Comparison of ENCODE assay signal across 15 mouse cellular contexts in genomic region chr10:80129846-80130245, GRCm38 (mm10). TPM values are rescaled to one million over a fixed set of nuclear protein-coding genes. Genes with fewer than 3 reads are reported as not detected.
DNase-seq lines count a peak whose midpoint lies in the region; ATAC-seq and TF ChIP-seq lines count a peak whose summit lies in the region.
"Had no signal": no experiment of that assay in that cellular context is flagged by ENCODE, and none has a peak within 500 bp of the region (broad histone marks: within the 10 kb centered on the region; RNA-seq: fewer than 3 reads in every experiment).

No protein-coding gene starts in this region.

- 94% methylated on average over 9 of the region's 9 CpGs for WGBS in hindbrain, embryonic 14.5 days
- WGBS in hindbrain, embryonic 10.5 days: 91% methylated on average over 9 of the region's 9 CpGs
- WGBS in hindbrain, postnatal 0 days: 95% methylated on average over 9 of the region's 9 CpGs

- 0 out of 2 replicates have a peak overlapping the region, but pooled peaks have one; percentile 4 for H3K9ac ChIP-seq in hindbrain, embryonic 14.5 days
- H3K9ac ChIP-seq in hindbrain, postnatal 0 days (replicated peaks; ENCODE audit: low read length): no peak overlapping the region
- H3K9ac ChIP-seq: heart, embryonic 13.5 days; lung, embryonic 14.5 days had no signal

- H3K27me3 ChIP-seq in hindbrain, embryonic 14.5 days (ENCODE audit: control insufficient read depth, insufficient read depth, low read length): no peaks in the 10 kb centered on the region
- H3K27me3 ChIP-seq in hindbrain, embryonic 10.5 days (ENCODE audit: insufficient read depth, poor library complexity, severe bottlenecking): peaks cover 48% of the 10 kb centered on the region
- H3K27me3 ChIP-seq in E14TG2a.4 (ENCODE audit: insufficient read depth, low read length): no peaks in the 10 kb centered on the region
- H3K27me3 ChIP-seq in hindbrain, postnatal 0 days (ENCODE audit: insufficient read depth, low read length): no peaks in the 10 kb centered on the region
- H3K27me3 ChIP-seq: CH12.LX; megakaryocyte, embryonic 14.5 days had no signal

- TF ChIP-seq CTCF in E14TG2a.4 (conservative IDR thresholded peaks at IDR 0.05; ENCODE audit: low read length): no peak
- TF ChIP-seq CTCF in hindbrain, postnatal 0 days (IDR thresholded peaks at IDR 0.05; ENCODE audit: low read depth): no peak

- no peak overlapping the region for H3K4me3 ChIP-seq in hindbrain, embryonic 14.5 days (replicated peaks; ENCODE audit: low read length)
- H3K4me3 ChIP-seq in hindbrain, embryonic 10.5 days: no peak overlapping the region
- H3K4me3 ChIP-seq in E14TG2a.4 (replicated peaks; ENCODE audit: low read length): peak overlapping the region; percentile 35; the same call in 1 of the 2 replicates
- no peak overlapping the region for H3K4me3 ChIP-seq in hindbrain, postnatal 0 days (ENCODE audit: low read length)
- H3K4me3 ChIP-seq: heart, embryonic 13.5 days; megakaryocyte, embryonic 14.5 days had no signal

- peaks cover 11% of the 10 kb centered on the region; the same call in 1 of the 2 replicates for H3K4me1 ChIP-seq in hindbrain, embryonic 14.5 days (replicated peaks; ENCODE audit: control insufficient read depth, insufficient read depth, low read length)
- peaks cover 33% of the 10 kb centered on the region for H3K4me1 ChIP-seq in hindbrain, embryonic 10.5 days (replicated peaks)
- peaks cover 88% of the 10 kb centered on the region for H3K4me1 ChIP-seq in E14TG2a.4 (replicated peaks; ENCODE audit: low read depth, low read length)
- no peaks in the 10 kb centered on the region; the same call in 1 of the 2 replicates for H3K4me1 ChIP-seq in hindbrain, postnatal 0 days (ENCODE audit: insufficient read depth, low read length)

- no peak for DNase-seq in hindbrain, embryonic 14.5 days (ENCODE audit: low spot score)
- no peak for DNase-seq in hindbrain, embryonic 10.5 days (ENCODE audit: low spot score)
- DNase-seq in cerebellum, adult 11-12 months: peak; percentile 88
- DNase-seq in hindbrain, postnatal 0 days (ENCODE audit: low spot score): no peak
- no peak for DNase-seq in thymus, postnatal 10 days (ENCODE audit: low spot score in 2 of 2)
- DNase-seq: adrenal gland, postnatal 14 days; left cerebral cortex, postnatal 4 days; lung, embryonic 14.5 days; thymus, postnatal 25 days had no signal

- H3K27ac ChIP-seq in hindbrain, embryonic 14.5 days: no peak overlapping the region
- no peak overlapping the region for H3K27ac ChIP-seq in hindbrain, embryonic 10.5 days
- H3K27ac ChIP-seq in hindbrain, postnatal 0 days: 0 out of 2 replicates have a peak overlapping the region, but pooled peaks have one; percentile 3
- H3K27ac ChIP-seq: heart, embryonic 13.5 days had no signal

- no peak for ATAC-seq in hindbrain, embryonic 14.5 days (ENCODE audit: low FRiP score)
- ATAC-seq in hindbrain, postnatal 0 days: no peak
- no peak for ATAC-seq in CD4-positive, CD25-positive, alpha-beta regulatory T cell, adult 4 months
- ATAC-seq: inflammation-experienced regulatory T-cells, adult 6 months had no signal

- H3K36me3 ChIP-seq in hindbrain, embryonic 14.5 days (replicated peaks; ENCODE audit: control insufficient read depth, insufficient read depth): peaks cover 100% of the 10 kb centered on the region
- peaks cover 100% of the 10 kb centered on the region for H3K36me3 ChIP-seq in hindbrain, embryonic 10.5 days
- H3K36me3 ChIP-seq in E14TG2a.4 (ENCODE audit: insufficient read depth, low read length): peaks cover 98% of the 10 kb centered on the region
- peaks cover 62% of the 10 kb centered on the region for H3K36me3 ChIP-seq in hindbrain, postnatal 0 days (ENCODE audit: insufficient read depth, low read length)

- H3K9me3 ChIP-seq in hindbrain, embryonic 14.5 days (ENCODE audit: control insufficient read depth, low read length): no peaks in the 10 kb centered on the region
- H3K9me3 ChIP-seq in hindbrain, embryonic 10.5 days: no peaks in the 10 kb centered on the region
- no peaks in the 10 kb centered on the region for H3K9me3 ChIP-seq in E14TG2a.4 (ENCODE audit: low read length)
- H3K9me3 ChIP-seq in hindbrain, postnatal 0 days (ENCODE audit: low read length): no peaks in the 10 kb centered on the region
- H3K9me3 ChIP-seq: heart, embryonic 13.5 days; megakaryocyte, embryonic 14.5 days had no signal

- H3K4me2 ChIP-seq in hindbrain, embryonic 14.5 days (replicated peaks): no peak overlapping the region
- no peak overlapping the region for H3K4me2 ChIP-seq in hindbrain, postnatal 0 days (ENCODE audit: low read depth, low read length)
- H3K4me2 ChIP-seq: heart, embryonic 13.5 days; lung, embryonic 14.5 days had no signal

RNA-seq across cellular contexts. Expression of gene Atp5d, which starts 8.6 kb away (rescaled TPM):
- 469 and 505 TPM in 2 replicates for polyA plus RNA-seq in hindbrain, embryonic 14.5 days (2014; fragmentation: Nextera tagmentation; extraction: Ambion mirVana)
- 484 and 504 TPM in 2 replicates for polyA plus RNA-seq in hindbrain, embryonic 10.5 days (2016; fragmentation: Nextera tagmentation; extraction: Ambion mirVana)
- total RNA-seq in hindbrain, postnatal 0 days (2014; rRNA removed): 273 and 303 TPM in 2 replicates
- polyA plus RNA-seq in hindbrain, postnatal 0 days (2015; fragmentation: Nextera tagmentation; extraction: Ambion mirVana): 733 and 736 TPM in 2 replicates
- polyA plus RNA-seq in CD4-positive, CD25-positive, alpha-beta regulatory T cell, adult 4 months (2017; shearing (Covaris generic)): 100 to 1,000 TPM; 303 to 370 TPM

RNA-seq across cellular contexts. Expression of gene Cbarp, which starts 10.8 kb away (rescaled TPM):
- polyA plus RNA-seq in hindbrain, embryonic 14.5 days (2014; fragmentation: Nextera tagmentation; extraction: Ambion mirVana): 93.4 and 96.4 TPM in 2 replicates
- polyA plus RNA-seq in hindbrain, embryonic 10.5 days (2016; fragmentation: Nextera tagmentation; extraction: Ambion mirVana): 7.1 and 15.0 TPM in 2 replicates
- total RNA-seq in hindbrain, postnatal 0 days (2014; rRNA removed): 270 and 288 TPM in 2 replicates
- 95.5 and 106 TPM in 2 replicates for polyA plus RNA-seq in hindbrain, postnatal 0 days (2015; fragmentation: Nextera tagmentation; extraction: Ambion mirVana)
- 1 to 10 TPM; 1.3 to 1.4 TPM for polyA plus RNA-seq in CD4-positive, CD25-positive, alpha-beta regulatory T cell, adult 4 months (2017; shearing (Covaris generic))

RNA-seq across cellular contexts. Expression of gene Stk11, which starts 14.2 kb away (rescaled TPM):
- polyA plus RNA-seq in hindbrain, embryonic 14.5 days (2014; fragmentation: Nextera tagmentation; extraction: Ambion mirVana): 20.2 and 24.6 TPM in 2 replicates
- polyA plus RNA-seq in hindbrain, embryonic 10.5 days (2016; fragmentation: Nextera tagmentation; extraction: Ambion mirVana): 18.5 and 21.1 TPM in 2 replicates
- 86.4 and 86.6 TPM in 2 replicates for total RNA-seq in hindbrain, postnatal 0 days (2014; rRNA removed)
- polyA plus RNA-seq in hindbrain, postnatal 0 days (2015; fragmentation: Nextera tagmentation; extraction: Ambion mirVana): 13.9 and 15.0 TPM in 2 replicates
- polyA plus RNA-seq in CD4-positive, CD25-positive, alpha-beta regulatory T cell, adult 4 months (2017; shearing (Covaris generic)): 10 to 100 TPM; 19.2 to 30.7 TPM

RNA-seq across cellular contexts. Expression of gene Midn, which starts 18.2 kb away (rescaled TPM):
- 44.1 and 54.4 TPM in 2 replicates for polyA plus RNA-seq in hindbrain, embryonic 14.5 days (2014; fragmentation: Nextera tagmentation; extraction: Ambion mirVana)
- 22.3 and 24.6 TPM in 2 replicates for polyA plus RNA-seq in hindbrain, embryonic 10.5 days (2016; fragmentation: Nextera tagmentation; extraction: Ambion mirVana)
- total RNA-seq in hindbrain, postnatal 0 days (2014; rRNA removed): 146 and 172 TPM in 2 replicates
- polyA plus RNA-seq in hindbrain, postnatal 0 days (2015; fragmentation: Nextera tagmentation; extraction: Ambion mirVana): 14.7 and 15.8 TPM in 2 replicates
- 1 to 10 TPM; 4.6 to 8.2 TPM for polyA plus RNA-seq in CD4-positive, CD25-positive, alpha-beta regulatory T cell, adult 4 months (2017; shearing (Covaris generic))

RNA-seq across cellular contexts. Expression of gene Sbno2, which starts 24.5 kb away (rescaled TPM):
- polyA plus RNA-seq in hindbrain, embryonic 14.5 days (2014; fragmentation: Nextera tagmentation; extraction: Ambion mirVana): 12.3 and 12.6 TPM in 2 replicates
- 16.8 and 17.2 TPM in 2 replicates for polyA plus RNA-seq in hindbrain, embryonic 10.5 days (2016; fragmentation: Nextera tagmentation; extraction: Ambion mirVana)
- 22.8 and 23.7 TPM in 2 replicates for total RNA-seq in hindbrain, postnatal 0 days (2014; rRNA removed)
- polyA plus RNA-seq in hindbrain, postnatal 0 days (2015; fragmentation: Nextera tagmentation; extraction: Ambion mirVana): 6.9 and 7.8 TPM in 2 replicates
- polyA plus RNA-seq in CD4-positive, CD25-positive, alpha-beta regulatory T cell, adult 4 months (2017; shearing (Covaris generic)): 10 to 100 TPM; 28.4 to 54.8 TPM
